Mouse (Mus musculus) midbrain, embryonic 14.5 days (tissue): ENCODE measurements around the gene Tmem82. TPM values are rescaled to one million over a fixed set of nuclear protein-coding genes. Genes with fewer than 3 reads are reported as not detected.

Experiments
- ATAC-seq: fragments of 200-750 bp; cut with Nextera tagmentation; 2 replicates; pipeline ENCODE4 v1.8.0; 2017; ENCODE audit warnings: moderate number of reproducible peaks, moderate library complexity; ENCODE audit not compliant: low FRiP score, low TSS enrichment
- DNase-seq: peaks from one replicate; pipeline ENCODE4 v3.0.0-alpha.2; 2015
- H3K27ac ChIP-seq: fragments of 300-500 bp; sonication (generic); replicated peaks from 2 replicates; pipeline ENCODE4 v1.5.1; 2014; ENCODE audit warnings: mild to moderate bottlenecking, low read depth, low read length, moderate library complexity
- H3K27me3 ChIP-seq: fragments of 300-500 bp; sonication (generic); 2 replicates; pipeline ENCODE4 v1.6.1; 2014; ENCODE audit warnings: low read length, control low read depth, mixed read lengths; ENCODE audit not compliant: control insufficient read depth, insufficient read depth
- H3K36me3 ChIP-seq: fragments of 300-500 bp; sonication (generic); 2 replicates; pipeline ENCODE4 v1.6.1; 2014; ENCODE audit warnings: low read length, control low read depth; ENCODE audit not compliant: control insufficient read depth, insufficient read depth
- H3K4me1 ChIP-seq: fragments of 300-500 bp; sonication (generic); 2 replicates; pipeline ENCODE4 v1.6.1; 2014; ENCODE audit warnings: mild to moderate bottlenecking, antibody characterized with exemption, low read length, control low read depth; ENCODE audit not compliant: control insufficient read depth, insufficient read depth
- H3K4me2 ChIP-seq: fragments of 300-500 bp; sonication (generic); 2 replicates; pipeline ENCODE4 v1.6.1; 2014; ENCODE audit warnings: mild to moderate bottlenecking, low read length, moderate library complexity
- H3K4me3 ChIP-seq: fragments of 300-500 bp; sonication (generic); replicated peaks from 2 replicates; pipeline ENCODE4 v1.5.1; 2014; ENCODE audit warnings: low read depth, low read length
- H3K9ac ChIP-seq: fragments of 300-500 bp; sonication (generic); replicated peaks from 2 replicates; pipeline ENCODE4 v1.6.1; 2014; ENCODE audit warnings: mild to moderate bottlenecking, low read length, moderate library complexity
- H3K9me3 ChIP-seq: fragments of 300-500 bp; sonication (generic); 2 replicates; pipeline ENCODE4 v1.6.1; 2016; ENCODE audit warnings: low read length, control low read depth, mixed read lengths; ENCODE audit not compliant: control insufficient read depth
- WGBS: fragments of 180-500 bp; shearing (Covaris S2); extraction: QIAGEN DNeasy Blood & Tissue Kit; methylation state at CpG from one replicate; pipeline ENCODE4 v1.1.7; 2014; 5-methylcytosine and 5-hydroxymethylcytosine counted together
- polyA plus RNA-seq: library from polyadenylated mRNA; unstranded; fragments of >200 nt; fragmentation: Nextera tagmentation; extraction: Ambion mirVana; gene quantifications from 2 replicates; pipeline ENCODE4 v1.2.1, GENCODE M21; 2014

Gene Tmem82
- polyA plus RNA-seq, 1 experiment from 2014 or later = 0.16 TPM

DNA sequence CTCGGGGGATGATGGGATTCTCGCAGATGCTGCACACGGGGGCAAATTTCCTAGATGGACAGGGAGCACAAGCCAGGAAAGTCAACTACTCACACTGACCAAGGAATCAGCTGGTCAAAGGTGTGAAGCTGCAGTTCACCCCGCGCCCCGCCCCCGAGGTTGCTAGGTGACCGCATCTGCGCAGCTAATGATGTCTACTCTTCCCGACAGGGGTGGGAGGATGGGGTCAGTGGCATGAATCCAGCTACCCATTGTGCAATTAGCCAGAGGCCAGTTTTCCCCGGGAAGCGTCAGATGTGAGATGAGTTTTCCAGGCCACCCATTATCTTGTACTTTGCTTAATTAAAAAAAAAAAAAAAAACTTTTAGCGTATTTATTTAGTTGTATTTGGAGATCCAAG is 37.4 kb downstream of the Tmem82 start:
- Histone ChIP-seq H3K27ac (no peak overlapping the region), H3K4me1 (no peaks in the 10 kb centered on the region)
- no peak for ATAC-seq

GRCm38 (mm10) chr4:141578833-141579232 is 39.6 kb downstream of the Tmem82 start:
- H3K4me2 ChIP-seq = no peak overlapping the region
- no peak overlapping the region for H3K9ac ChIP-seq
- H3K4me3 ChIP-seq = no peak overlapping the region
- ATAC-seq (no peak), DNase-seq (no peak)
- H3K36me3 ChIP-seq = peaks cover 14% of the 10 kb centered on the region
- WGBS = 84% methylated on average over 3 of the region's 3 CpGs
- no peaks in the 10 kb centered on the region for H3K4me1 ChIP-seq
- H3K9me3 ChIP-seq = no peaks in the 10 kb centered on the region
- H3K27me3 ChIP-seq = no peaks in the 10 kb centered on the region
- H3K27ac ChIP-seq = no peak overlapping the region

More for the DNA sequence above, 37.4 kb downstream of the Tmem82 start:
- WGBS = 78% methylated on average over 13 of the region's 13 CpGs
- Histone ChIP-seq H3K4me2 (no peak overlapping the region), H3K9ac (no peak overlapping the region), H3K36me3 (peaks cover 18% of the 10 kb centered on the region), H3K4me3 (no peak overlapping the region), H3K9me3 (no peaks in the 10 kb centered on the region), H3K27me3 (no peaks in the 10 kb centered on the region)
- no peak for DNase-seq

- Histone ChIP-seq H3K27me3 (no peaks in the 10 kb centered on the region), H3K4me2 (no peak overlapping the region), H3K27ac (no peak overlapping the region), H3K36me3 (peaks cover 10% of the 10 kb centered on the region; the same call in 1 of the 2 replicates), H3K9ac (no peak overlapping the region), H3K4me1 (no peaks in the 10 kb centered on the region), H3K9me3 (no peaks in the 10 kb centered on the region), H3K4me3 (no peak overlapping the region)
- WGBS = 95% methylated on average over 7 of the region's 7 CpGs
- ATAC-seq = no peak
- DNase-seq = no peak
Observed at GRCm38 (mm10) chr4:141576877-141577276, 41.6 kb downstream of the Tmem82 start.

- Histone ChIP-seq H3K4me1 (no peaks in the 10 kb centered on the region), H3K27ac (no peak overlapping the region), H3K4me3 (no peak overlapping the region), H3K36me3 (peaks cover 10% of the 10 kb centered on the region; the same call in 1 of the 2 replicates), H3K4me2 (no peak overlapping the region), H3K9me3 (no peaks in the 10 kb centered on the region), H3K9ac (no peak overlapping the region), H3K27me3 (no peaks in the 10 kb centered on the region)
- 84% methylated on average over 11 of the region's 11 CpGs for WGBS
- no peak for ATAC-seq
- DNase-seq = no peak
Observed at GRCm38 (mm10) chr4:141576404-141576803, 42.0 kb downstream of the Tmem82 start.

- 44% methylated on average over 27 of the region's 27 CpGs for WGBS
- Histone ChIP-seq H3K9me3 (no peaks in the 10 kb centered on the region), H3K4me1 (no peaks in the 10 kb centered on the region), H3K27me3 (no peaks in the 10 kb centered on the region), H3K4me3 (no peak overlapping the region), H3K4me2 (no peak overlapping the region), H3K36me3 (peaks cover 10% of the 10 kb centered on the region; the same call in 1 of the 2 replicates), H3K27ac (no peak overlapping the region), H3K9ac (no peak overlapping the region)
- DNase-seq (peak; percentile 92), ATAC-seq (peak; percentile 62; the same call in 1 of the 2 replicates)
Observed at GRCm38 (mm10) chr4:141574789-141575702, 43.4 kb downstream of the Tmem82 start.

- no peak overlapping the region for H3K4me3 ChIP-seq
- ATAC-seq = no peak
Observed at GRCm38 (mm10) chr4:141573359-141573966, 45.0 kb downstream of the Tmem82 start.

DNA sequence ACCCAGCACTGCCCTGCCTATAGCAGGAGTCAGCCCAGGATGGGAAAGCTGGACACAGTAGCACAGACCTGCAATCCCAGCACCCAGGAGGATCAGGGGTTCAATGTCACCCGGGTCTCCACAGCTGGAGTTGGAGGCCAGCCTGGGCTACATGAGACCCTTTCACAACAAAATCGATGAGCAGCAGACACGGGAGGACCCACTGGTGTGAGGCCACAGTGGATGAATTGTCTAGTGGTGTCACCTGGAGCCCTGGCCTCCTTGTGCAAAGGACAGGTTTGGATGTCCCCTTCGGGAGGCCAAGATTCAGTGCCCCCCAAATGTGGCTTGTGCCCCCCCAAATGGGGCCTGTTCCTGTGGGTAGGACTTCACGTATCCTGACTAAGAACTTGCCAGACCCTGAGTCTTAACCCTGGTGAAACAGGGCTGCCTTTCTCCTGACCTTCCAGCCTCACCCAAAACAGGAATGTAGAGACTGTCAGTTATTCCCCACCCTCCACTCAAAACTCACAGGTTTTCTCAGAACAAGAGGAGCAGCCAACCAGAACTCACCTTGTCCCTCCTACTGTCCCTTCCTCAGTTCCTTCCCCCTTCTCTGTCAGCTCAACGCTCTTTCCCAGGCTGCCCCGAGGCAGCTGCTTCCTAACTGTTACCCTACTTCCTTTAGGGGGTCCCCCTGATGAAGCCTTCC is 45.6 kb downstream of the Tmem82 start:
- H3K9ac ChIP-seq = no peak overlapping the region
- DNase-seq (no peak), ATAC-seq (no peak)
- 80% methylated on average over 7 of the region's 7 CpGs for WGBS
- no peak overlapping the region for H3K4me2 ChIP-seq
- H3K36me3 ChIP-seq = 0 out of 2 replicates have a peak, but pooled peaks cover 6% of the 10 kb centered on the region
- H3K27me3 ChIP-seq = no peaks in the 10 kb centered on the region
- H3K4me3 ChIP-seq = no peak overlapping the region
- H3K4me1 ChIP-seq = no peaks in the 10 kb centered on the region
- H3K9me3 ChIP-seq = no peaks in the 10 kb centered on the region
- no peak overlapping the region for H3K27ac ChIP-seq

More at GRCm38 (mm10) chr4:141573359-141573966, 45.0 kb downstream of the Tmem82 start:
- Histone ChIP-seq H3K9ac (no peak overlapping the region), H3K27me3 (no peaks in the 10 kb centered on the region), H3K36me3 (0 out of 2 replicates have a peak, but pooled peaks cover 6% of the 10 kb centered on the region), H3K4me2 (no peak overlapping the region), H3K9me3 (no peaks in the 10 kb centered on the region), H3K27ac (no peak overlapping the region), H3K4me1 (no peaks in the 10 kb centered on the region)
- no peak for DNase-seq
- 75% methylated on average over 6 of the region's 6 CpGs for WGBS

DNA sequence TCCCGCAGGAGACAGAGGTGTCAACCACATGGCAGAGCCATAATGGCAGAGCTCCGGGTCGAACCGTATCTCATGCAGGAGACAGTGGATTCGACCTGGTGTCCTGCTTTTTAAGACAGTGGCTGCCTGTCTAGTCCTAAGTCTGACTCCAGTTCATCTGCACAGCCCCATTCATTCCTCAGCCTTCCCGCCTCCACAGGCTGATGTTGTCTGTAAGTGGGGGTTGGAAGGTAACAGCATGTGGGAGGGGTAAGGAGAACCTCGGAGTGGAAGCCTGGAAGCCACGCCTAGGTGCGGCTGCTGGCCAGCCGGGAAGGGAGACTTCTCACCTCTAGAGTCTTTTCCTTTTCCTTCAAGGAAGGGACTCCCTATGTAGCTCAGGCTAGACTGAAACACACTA is 46.5 kb downstream of the Tmem82 start:
- ATAC-seq (no peak), DNase-seq (no peak)
- no peak overlapping the region for H3K27ac ChIP-seq
- H3K4me3 ChIP-seq = no peak overlapping the region
- H3K9me3 ChIP-seq = no peaks in the 10 kb centered on the region
- no peaks in the 10 kb centered on the region for H3K4me1 ChIP-seq
- WGBS = 79% methylated on average over 10 of the region's 10 CpGs
- H3K36me3 ChIP-seq = 0 out of 2 replicates have a peak, but pooled peaks cover 2% of the 10 kb centered on the region
- H3K4me2 ChIP-seq = no peak overlapping the region
- H3K9ac ChIP-seq = no peak overlapping the region
- no peaks in the 10 kb centered on the region for H3K27me3 ChIP-seq
